Mouse (Mus musculus) spleen, adult 2 months (tissue): ENCODE measurements at regions not wholly inside any gene's neighbourhood (a gene's known extent, or its start where the extent isn't known, plus 50 kb on each side); places are given as distances from the start of the nearest gene placed in this dataset.

Experiments
- CTCF ChIP-seq: fragments of 200-500 bp; IDR thresholded peaks from 2 replicates; pipeline ENCODE4 v1.5.1; 2011; ENCODE audit warnings: mild to moderate bottlenecking, inconsistent platforms; ENCODE audit not compliant: insufficient read depth, insufficient read length, insufficient replicate concordance; ENCODE audit errors: extremely low read depth
- POLR2A ChIP-seq: fragments of 200-500 bp; IDR thresholded peaks from 2 replicates; pipeline ENCODE4 v1.6.1; 2011; ENCODE audit warnings: low read depth, low read length, inconsistent platforms

DNA sequence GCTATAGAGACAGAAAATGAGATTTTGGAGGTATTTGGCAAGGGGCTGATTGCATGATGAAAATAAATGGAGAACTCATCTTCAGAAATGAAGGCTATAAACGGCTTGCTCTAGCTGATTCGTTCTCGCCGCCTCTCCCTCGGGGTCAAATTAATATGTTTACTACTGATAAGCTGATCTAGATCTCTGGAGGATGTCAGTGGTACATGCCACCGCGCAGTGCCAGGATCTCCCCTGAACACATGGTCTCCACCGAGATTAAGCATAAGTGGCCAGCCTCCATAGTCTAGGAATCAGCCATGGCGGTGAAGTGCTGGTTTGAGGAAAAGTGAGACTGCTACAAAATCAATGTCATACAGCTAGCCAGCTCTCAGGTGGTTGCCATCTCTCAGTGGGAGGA, 61.0 kb upstream of the Aff3 start:
- TF ChIP-seq POLR2A (no peak), CTCF (no peak)
